Mouse (Mus musculus) lung, embryonic 14.5 days (tissue): ENCODE data around the gene Tbc1d20. TPM values are rescaled to one million over a fixed set of nuclear protein-coding genes. Genes with fewer than 3 reads are reported as not detected.

Experiments used
- ATAC-seq: fragments of 200-750 bp; cut with Nextera tagmentation; 2 replicates; pipeline ENCODE4 v1.8.0; 2017; ENCODE audit warnings: mild to moderate bottlenecking, moderate TSS enrichment, moderate library complexity; ENCODE audit not compliant: insufficient read depth
- DNase-seq: peaks from one replicate; pipeline ENCODE4 v3.0.0-alpha.2; 2015
- H3K27ac ChIP-seq: fragments of 300-500 bp; sonication (generic); 2 replicates; pipeline ENCODE4 v1.5.1; 2014; ENCODE audit warnings: low read depth, mild to moderate bottlenecking, moderate library complexity
- H3K27me3 ChIP-seq: fragments of 300-500 bp; sonication (generic); 2 replicates; pipeline ENCODE4 v1.6.1; 2014; ENCODE audit warnings: low read length, control low read depth; ENCODE audit not compliant: insufficient read depth
- H3K36me3 ChIP-seq: fragments of 300-500 bp; sonication (generic); 2 replicates; pipeline ENCODE4 v1.6.1; 2014; ENCODE audit warnings: control low read depth; ENCODE audit not compliant: insufficient read depth
- H3K4me1 ChIP-seq: fragments of 300-500 bp; sonication (generic); 2 replicates; pipeline ENCODE4 v1.6.1; 2014; ENCODE audit warnings: antibody characterized with exemption, control low read depth; ENCODE audit not compliant: insufficient read depth
- H3K4me2 ChIP-seq: fragments of 300-500 bp; sonication (generic); 2 replicates; pipeline ENCODE4 v1.6.1; 2014; ENCODE audit warnings: mild to moderate bottlenecking
- H3K4me3 ChIP-seq: fragments of 300-500 bp; sonication (generic); 2 replicates; pipeline ENCODE4 v1.5.1; 2014; ENCODE audit warnings: low read depth, low read length
- H3K9ac ChIP-seq: fragments of 300-500 bp; sonication (generic); 2 replicates; pipeline ENCODE4 v1.6.1; 2014
- H3K9me3 ChIP-seq: fragments of 300-500 bp; sonication (generic); 2 replicates; pipeline ENCODE4 v1.6.1; 2016; ENCODE audit warnings: low read depth, low read length, control low read depth
- CTCF ChIP-seq: IDR thresholded peaks from 2 replicates; pipeline ENCODE4 v1.5.1; 2016; ENCODE audit warnings: antibody characterized with exemption, low read depth
- WGBS: fragments of 180-500 bp; shearing (Covaris S2); extraction: QIAGEN DNeasy Blood & Tissue Kit; methylation state at CpG from one replicate; pipeline ENCODE4 v1.1.7; 2014; 5-methylcytosine and 5-hydroxymethylcytosine counted together
- polyA plus RNA-seq: library from polyadenylated mRNA; unstranded; fragments of >200 nt; fragmentation: Nextera tagmentation; extraction: Ambion mirVana; gene quantifications from 2 replicates; pipeline ENCODE4 v1.2.1, GENCODE M21; 2014

Gene Tbc1d20
- polyA plus RNA-seq, 1 experiment from 2014 or later, result 39.4 TPM

GRCm38 (mm10) chr2:152324842-152325241 is 31.2 kb downstream of the Tbc1d20 start:
- DNase-seq, result no peak
- Histone ChIP-seq H3K27ac (no peak overlapping the region), H3K36me3 (peaks cover 91% of the 10 kb centered on the region), H3K9ac (no peak overlapping the region), H3K4me3 (no peak overlapping the region), H3K4me1 (no peaks in the 10 kb centered on the region), H3K4me2 (no peak overlapping the region), H3K9me3 (no peaks in the 10 kb centered on the region), H3K27me3 (no peaks in the 10 kb centered on the region)
- TF ChIP-seq CTCF, result no peak
- WGBS, result 90% methylated on average over 3 of the region's 3 CpGs
- ATAC-seq, result no peak

GRCm38 (mm10) chr2:152326157-152326556 is 32.5 kb downstream of the Tbc1d20 start:
- 86% methylated on average over 13 of the region's 13 CpGs for WGBS
- H3K36me3 ChIP-seq, result peaks cover 80% of the 10 kb centered on the region

GRCm38 (mm10) chr2:152326654-152327053 is 33.0 kb downstream of the Tbc1d20 start:
- H3K36me3 ChIP-seq, result peaks cover 75% of the 10 kb centered on the region
- no peak for TF ChIP-seq CTCF
- 86% methylated on average over 8 of the region's 8 CpGs for WGBS
- no peak for ATAC-seq
- H3K27me3 ChIP-seq, result no peaks in the 10 kb centered on the region
- DNase-seq, result no peak
- no peak overlapping the region for H3K27ac ChIP-seq
- no peaks in the 10 kb centered on the region for H3K9me3 ChIP-seq
- H3K9ac ChIP-seq, result no peak overlapping the region
- H3K4me3 ChIP-seq, result no peak overlapping the region
- no peak overlapping the region for H3K4me2 ChIP-seq
- H3K4me1 ChIP-seq, result peaks cover 4% of the 10 kb centered on the region; the same call in 1 of the 2 replicates

More at GRCm38 (mm10) chr2:152326157-152326556, 32.5 kb downstream of the Tbc1d20 start:
- DNase-seq, result no peak
- H3K27me3 ChIP-seq, result no peaks in the 10 kb centered on the region
- no peak overlapping the region for H3K27ac ChIP-seq
- no peaks in the 10 kb centered on the region for H3K9me3 ChIP-seq
- ATAC-seq, result no peak
- peaks cover 4% of the 10 kb centered on the region; the same call in 1 of the 2 replicates for H3K4me1 ChIP-seq
- H3K4me3 ChIP-seq, result no peak overlapping the region
- no peak for TF ChIP-seq CTCF
- H3K9ac ChIP-seq, result no peak overlapping the region
- no peak overlapping the region for H3K4me2 ChIP-seq

- no peaks in the 10 kb centered on the region for H3K9me3 ChIP-seq
- TF ChIP-seq CTCF, result no peak
- peaks cover 7% of the 10 kb centered on the region; the same call in 1 of the 2 replicates for H3K4me1 ChIP-seq
- ATAC-seq, result no peak
- H3K27ac ChIP-seq, result no peak overlapping the region
- H3K27me3 ChIP-seq, result no peaks in the 10 kb centered on the region
- whole genome bisulfite sequencing, result 68% methylated on average over 5 of the region's 5 CpGs
- peak; percentile 31 for DNase-seq
- H3K36me3 ChIP-seq, result peaks cover 62% of the 10 kb centered on the region
- H3K4me2 ChIP-seq, result no peak overlapping the region
- no peak overlapping the region for H3K4me3 ChIP-seq
- H3K9ac ChIP-seq, result no peak overlapping the region
Measured at GRCm38 (mm10) chr2:152327980-152328379, 34.4 kb downstream of the Tbc1d20 start.

- no peak overlapping the region for H3K27ac ChIP-seq
- no peak for DNase-seq
- TF ChIP-seq CTCF, result no peak
- H3K4me2 ChIP-seq, result peak overlapping the region; percentile 64
- H3K4me3 ChIP-seq, result peak overlapping the region; percentile 85
- H3K27me3 ChIP-seq, result no peaks in the 10 kb centered on the region
- WGBS, result 42% methylated on average over 7 of the region's 7 CpGs
- no peaks in the 10 kb centered on the region for H3K9me3 ChIP-seq
- H3K4me1 ChIP-seq, result peaks cover 7% of the 10 kb centered on the region; the same call in 1 of the 2 replicates
- no peak for ATAC-seq
- peaks cover 33% of the 10 kb centered on the region for H3K36me3 ChIP-seq
- peak overlapping the region; percentile 83; the same call in 1 of the 2 replicates for H3K9ac ChIP-seq
Measured at GRCm38 (mm10) chr2:152330858-152331423, 37.3 kb downstream of the Tbc1d20 start.

GRCm38 (mm10) chr2:152332101-152332825 is 38.6 kb downstream of the Tbc1d20 start, which contains the start of gene Rbck1:
Gene Rbck1 (minus strand): TSS chr2:152332653.
- peak; percentile 23; the same call in 1 of the 2 replicates for TF ChIP-seq CTCF
- ATAC-seq (peak; percentile 95), DNase-seq (peak; percentile 92)
- Histone ChIP-seq H3K4me3 (peak within 1 kb of the TSS; percentile 85), H3K9ac (peak within 1 kb of the TSS; percentile 83), H3K4me1 (peaks cover 7% of the 10 kb centered on the region; the same call in 1 of the 2 replicates), H3K9me3 (no peaks in the 10 kb centered on the region), H3K27me3 (no peaks in the 10 kb centered on the region), H3K27ac (peak within 1 kb of the TSS; percentile 91), H3K4me2 (peak within 1 kb of the TSS; percentile 64), H3K36me3 (peaks cover 20% of the 10 kb centered on the region)
- WGBS, result under 1% methylated on average over 54 of the region's 54 CpGs
